Mouse (Mus musculus) spleen, adult 2 months (tissue): ENCODE measurements at regions not wholly inside any gene's neighbourhood (a gene's known extent, or its start where the extent isn't known, plus 50 kb on each side); places are given as distances from the start of the nearest gene placed in this dataset.

Experiments
- CTCF ChIP-seq: fragments of 200-500 bp; IDR thresholded peaks from 2 replicates; pipeline ENCODE4 v1.5.1; 2011; ENCODE audit warnings: mild to moderate bottlenecking, inconsistent platforms; ENCODE audit not compliant: insufficient read depth, insufficient read length, insufficient replicate concordance; ENCODE audit errors: extremely low read depth
- POLR2A ChIP-seq: fragments of 200-500 bp; IDR thresholded peaks from 2 replicates; pipeline ENCODE4 v1.6.1; 2011; ENCODE audit warnings: low read depth, low read length, inconsistent platforms

GRCm38 (mm10) chr3:50815716-50816115 is 372.3 kb upstream of the Slc7a11 start:
- TF ChIP-seq POLR2A (no peak), CTCF (no peak)
